Mouse (Mus musculus): Measurements from ENCODE around the gene Rps13.

Gene Rps13

DNA sequence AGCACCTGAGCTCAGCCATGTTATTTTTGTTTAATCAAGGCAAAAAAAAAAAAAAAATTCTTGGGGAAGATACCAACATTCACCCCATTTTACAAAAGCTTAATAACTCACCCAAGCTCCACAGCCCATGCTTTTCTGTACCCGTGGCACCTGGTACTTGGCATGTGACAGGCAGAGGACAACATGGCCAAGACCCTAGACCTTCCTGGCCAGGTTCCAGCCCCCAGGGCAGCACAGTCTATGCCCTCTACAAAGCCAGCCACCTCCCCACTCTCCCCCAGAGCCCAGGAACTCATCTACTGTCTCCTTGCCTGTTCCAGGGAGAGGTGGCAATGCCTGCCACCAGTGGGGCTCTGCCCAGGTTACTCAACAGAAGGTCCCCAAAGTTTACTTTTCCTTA is 43.4 kb downstream of the Rps13 start:
- no peak for DNase-seq

DNA sequence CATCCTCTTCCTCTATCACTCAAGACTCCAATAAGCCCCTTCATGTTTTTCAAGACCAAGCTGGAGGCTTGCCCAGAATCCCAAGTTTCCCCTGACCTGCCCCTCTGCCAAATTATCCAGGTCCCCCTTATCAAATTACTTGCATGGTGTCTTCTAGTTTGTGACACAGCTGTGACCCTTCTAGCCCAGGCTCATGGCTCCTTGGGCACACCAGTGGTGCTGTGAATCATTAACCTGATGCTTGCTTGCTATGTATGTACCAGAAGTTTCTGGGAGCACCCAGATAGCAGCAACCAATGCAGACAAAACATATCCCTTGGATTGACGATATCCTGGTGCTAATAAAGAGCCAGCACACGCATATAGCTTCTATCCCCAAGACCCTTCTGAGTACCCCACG is 45.0 kb downstream of the Rps13 start:
- no peak for DNase-seq

DNA sequence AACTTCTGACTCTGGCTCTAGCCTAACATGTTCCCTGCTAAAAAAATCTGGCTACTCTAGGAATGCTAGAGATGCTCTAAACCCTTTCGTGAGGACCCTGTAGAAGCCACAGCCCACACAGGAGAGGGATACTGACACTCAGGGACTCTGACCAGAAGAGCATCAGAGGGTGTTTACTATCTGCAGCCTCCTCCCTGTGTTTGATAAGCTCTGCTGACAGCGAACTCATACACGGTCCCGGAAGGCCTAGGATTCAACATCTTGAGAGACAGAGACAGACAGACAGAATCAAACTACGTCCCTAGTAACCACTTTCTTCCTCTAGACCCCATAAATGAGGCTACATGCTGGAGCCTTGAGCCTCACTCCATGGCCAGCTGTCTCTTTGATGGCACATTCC is 46.0 kb downstream of the Rps13 start:
- no peak for DNase-seq

DNA sequence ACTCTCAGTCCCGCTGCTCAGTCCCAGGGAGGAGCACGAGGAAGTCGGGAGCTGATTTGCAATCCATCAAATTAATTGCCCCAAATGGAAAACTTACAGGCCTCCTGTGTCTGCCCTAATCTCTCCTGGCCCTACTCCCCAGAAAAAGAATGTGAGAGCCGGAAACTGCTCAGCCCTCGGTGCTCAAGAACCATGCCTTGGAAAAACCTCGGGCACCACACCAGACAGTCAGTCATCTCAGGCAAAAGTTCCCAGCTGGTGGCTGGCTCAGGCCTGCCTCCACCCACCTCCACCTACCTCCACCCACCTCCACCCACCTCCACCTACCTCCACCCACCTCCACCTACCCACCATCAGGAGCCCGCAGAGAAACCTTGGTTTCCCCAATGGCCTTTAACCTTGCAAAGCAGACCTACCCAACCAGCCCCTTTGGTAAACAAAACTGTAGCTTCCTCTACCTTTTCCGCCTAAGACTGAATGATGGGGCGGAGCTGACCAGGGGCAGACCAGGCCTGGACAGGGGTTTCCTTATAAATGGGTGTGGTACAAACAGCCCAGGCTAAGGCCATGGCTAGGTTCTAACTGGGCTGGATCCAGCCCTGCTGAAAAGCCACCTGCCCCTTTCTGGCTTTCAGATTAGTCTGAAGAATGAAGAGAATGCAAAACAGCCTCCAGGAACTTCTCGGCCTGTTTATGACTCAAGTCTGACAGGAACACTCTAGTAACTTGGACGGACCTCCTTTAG is 47.2 kb downstream of the Rps13 start:
- no peak for DNase-seq

DNA sequence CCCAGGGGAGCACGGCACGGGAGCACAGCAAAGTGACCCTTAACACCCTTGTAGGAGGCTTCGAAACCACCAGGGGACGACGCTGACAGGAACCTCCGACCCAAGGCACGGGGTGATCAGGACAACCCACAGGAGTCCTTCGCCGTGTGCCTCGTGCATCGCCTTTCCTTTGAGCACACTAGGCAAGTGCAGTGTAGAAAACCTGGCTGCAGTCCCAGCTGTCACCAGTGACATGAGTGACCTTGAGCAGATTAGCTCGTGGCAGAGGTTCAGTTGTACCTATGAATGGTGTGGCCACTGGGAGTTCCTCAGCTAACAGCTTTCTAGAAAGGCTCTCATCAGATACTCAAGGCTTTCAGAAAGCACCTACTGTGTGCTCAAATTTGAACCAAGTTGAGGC is 47.8 kb downstream of the Rps13 start:
- DNase-seq = no peak

DNA sequence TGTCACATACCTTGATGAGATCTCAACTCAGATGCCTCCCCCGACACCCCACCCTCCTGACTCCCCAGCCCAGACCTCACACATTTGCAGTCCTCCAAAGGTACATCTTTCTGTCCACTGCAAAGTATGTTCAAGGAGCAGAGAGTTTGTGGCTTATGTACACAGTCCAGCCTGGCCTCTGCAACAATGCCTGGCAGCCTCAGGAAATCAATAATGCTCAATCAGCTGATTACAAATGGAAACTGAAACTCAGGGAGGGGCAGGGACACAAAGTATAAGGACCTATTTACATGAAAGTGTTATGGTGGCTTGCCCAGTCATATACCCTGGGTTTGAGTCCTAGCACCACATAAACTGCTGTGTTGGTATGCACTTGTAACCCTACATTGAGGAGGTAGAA is 48.8 kb downstream of the Rps13 start:
- no peak for DNase-seq

DNA sequence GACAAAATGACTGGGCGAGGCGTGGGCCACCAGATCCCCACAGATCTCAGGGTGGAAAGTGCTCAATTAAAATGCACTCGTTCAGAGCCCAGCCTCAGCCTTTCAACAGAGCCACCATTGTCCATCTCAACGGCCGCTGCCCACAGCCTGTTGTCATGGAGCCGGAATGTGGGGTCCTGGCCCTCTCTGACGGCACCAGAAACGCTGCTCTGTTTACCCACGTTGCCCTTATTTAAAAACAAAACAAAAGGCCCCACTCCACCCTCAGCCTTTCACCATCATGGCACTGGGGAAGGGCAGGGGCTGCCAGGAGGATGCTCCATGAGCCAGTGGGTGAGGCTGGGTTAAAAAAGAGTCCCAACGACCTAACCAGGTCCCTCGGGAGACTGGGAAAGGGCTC is 51.2 kb downstream of the Rps13 start:
- DNase-seq = peak; percentile 80

All from embryo, embryonic 11 days (tissue).